Mouse (Mus musculus): ENCODE measurements around the gene Zfpl1. TPM values are rescaled to one million over a fixed set of nuclear protein-coding genes. Genes with fewer than 3 reads are reported as not detected.

Zfpl1 gene
- total RNA-seq, 2 experiments from 2014 or later: 18.5 to 20.1 TPM

DNA sequence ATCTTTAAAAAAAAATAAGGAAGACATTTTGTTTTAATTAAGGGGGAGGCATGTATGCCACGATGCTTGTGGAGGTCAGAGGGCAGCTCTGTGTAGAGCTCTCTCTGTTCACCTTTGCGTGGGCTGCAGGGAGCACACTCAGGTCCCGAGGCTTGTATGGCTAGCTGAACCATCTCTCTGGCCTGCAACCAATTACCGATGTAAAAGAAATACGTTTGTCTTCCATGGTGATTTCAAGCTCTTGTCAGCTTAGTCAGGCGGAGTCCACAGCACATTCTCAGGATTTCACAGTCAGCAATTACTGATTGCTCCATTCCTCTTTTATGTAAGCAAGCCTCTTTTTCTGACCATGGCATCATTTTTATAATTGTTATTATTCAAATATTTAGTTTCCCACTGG lies 16.4 kb upstream of the Zfpl1 start:
- DNase-seq: no peak

DNA sequence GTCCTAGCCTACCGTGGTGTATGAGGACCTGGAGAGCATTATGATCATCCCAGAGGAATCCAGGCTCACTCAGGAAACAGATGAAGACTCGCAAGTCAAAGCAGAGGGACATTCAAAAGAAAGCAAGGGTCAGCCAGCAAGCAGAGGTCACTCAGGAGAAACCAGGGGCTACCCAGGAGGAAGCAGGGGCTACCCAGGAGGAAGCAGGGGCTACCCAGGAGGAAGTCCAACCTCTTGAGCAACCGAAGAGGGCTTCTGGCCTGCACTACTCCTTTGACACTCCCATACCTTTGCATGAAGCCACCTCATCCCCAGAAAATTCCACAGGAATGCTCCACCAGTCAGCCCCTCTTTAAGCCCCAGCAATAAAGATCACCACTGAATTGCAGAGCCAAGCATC lies 13.1 kb upstream of the Zfpl1 start:
- DNase-seq: no peak

- no peak for DNase-seq
Measured at GRCm38 (mm10) chr19:6094119-6094518, 9.4 kb upstream of the Zfpl1 start, which contains the start of gene AC131692.1. Gene AC131692.1 (plus strand): TSS chr19:6094419.

- no peak for DNase-seq
Measured at GRCm38 (mm10) chr19:6088841-6089240, 4.1 kb upstream of the Zfpl1 start.

GRCm38 (mm10) chr19:6085417-6085879 lies 692 bp upstream of the Zfpl1 start:
- no peak for DNase-seq

DNA sequence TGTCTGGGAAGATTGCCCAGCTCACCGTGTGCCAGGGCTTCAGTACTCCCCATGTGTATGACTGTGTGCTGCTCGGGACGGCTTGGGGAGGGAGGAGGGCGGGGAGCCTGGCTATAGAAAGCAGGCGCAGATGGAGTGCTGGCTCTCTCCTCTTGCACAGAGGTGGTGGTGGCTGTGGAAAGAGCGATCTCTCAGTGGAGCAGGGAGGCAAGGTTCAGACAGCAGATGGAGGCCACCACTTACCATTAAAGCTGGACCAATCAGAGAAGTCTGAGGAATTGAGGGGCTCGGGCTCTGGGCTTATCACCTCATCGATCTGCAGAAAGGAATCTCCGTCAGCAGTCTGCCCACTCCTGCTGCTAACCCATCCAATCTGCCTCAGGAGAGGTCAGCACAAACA lies 2.6 kb downstream of the Zfpl1 start, which contains the start of gene Gm28374:
Gene Gm28374 (minus strand): TSS at position 101 of the 400 bp plus-strand sequence.
- DNase-seq: no peak

DNA sequence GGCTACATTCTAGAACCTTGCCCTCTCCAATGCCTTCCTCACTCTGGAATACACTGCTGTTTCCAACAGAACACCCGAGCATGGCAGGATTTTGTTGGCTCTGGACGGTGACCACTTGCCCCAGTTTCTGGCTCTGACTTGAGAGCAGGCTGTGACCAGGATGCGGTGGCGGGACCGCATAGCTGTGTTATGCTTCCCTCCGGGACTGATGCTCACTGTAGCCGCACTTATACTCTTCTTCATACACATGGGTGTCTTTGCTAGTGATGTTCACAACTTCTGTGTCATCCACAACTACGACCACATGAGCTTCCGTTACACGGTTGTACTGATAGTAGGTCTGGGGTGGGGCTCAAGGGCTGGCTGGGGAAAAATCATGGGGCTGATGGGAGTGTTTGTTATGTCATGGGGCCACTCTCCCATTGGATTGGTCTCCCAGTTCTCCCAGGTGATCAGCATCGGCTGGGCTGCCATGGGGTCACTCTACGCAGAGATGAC lies 4.7 kb downstream of the Zfpl1 start, which contains the start of gene Tmem262:
Gene Tmem262 (plus strand): TSS at position 51 of the 498 bp plus-strand sequence.
- no peak for DNase-seq

DNA sequence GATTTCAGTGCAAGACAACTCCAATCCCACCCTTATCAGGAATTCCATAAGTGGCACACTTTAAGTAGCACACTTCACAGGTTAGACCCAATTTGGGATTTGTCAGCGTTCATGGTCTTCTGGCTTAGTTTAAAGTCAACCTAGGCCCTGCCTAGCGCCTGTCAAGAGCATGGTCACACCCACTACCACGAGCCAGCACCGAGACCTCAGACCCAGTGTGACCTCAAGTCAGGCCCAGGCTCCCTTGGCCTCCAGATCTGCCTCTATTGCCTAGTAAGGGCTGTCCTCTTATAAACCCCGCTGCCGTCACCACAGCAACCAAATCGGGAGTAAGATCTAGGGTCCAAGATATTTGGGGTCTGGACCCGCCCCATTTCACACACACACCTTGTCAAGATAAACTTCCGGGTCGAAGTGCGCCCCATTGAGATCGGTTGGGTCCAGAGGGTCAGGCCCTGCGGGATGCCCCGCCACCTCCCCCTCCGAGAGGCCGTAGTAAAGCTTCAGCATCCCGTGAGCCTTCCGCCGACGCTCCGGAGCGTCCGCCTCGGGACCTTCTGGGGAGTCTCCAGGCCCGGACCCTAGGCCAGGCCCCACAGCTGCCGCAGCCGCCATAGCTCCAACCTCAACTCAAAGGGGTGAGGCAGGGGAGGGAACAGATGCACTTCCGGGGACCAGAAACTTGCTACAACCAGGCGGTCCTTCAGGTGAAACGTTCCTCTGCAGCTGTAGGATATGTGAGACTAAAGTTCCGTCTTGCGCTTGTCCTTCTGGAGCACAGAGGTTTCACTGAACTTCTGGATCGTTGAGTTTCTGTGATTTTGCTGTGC lies 8.0 kb downstream of the Zfpl1 start, which contains the start of gene Vps51:
Gene Vps51 (minus strand): TSS at position 668 of the 830 bp plus-strand sequence.
- peak; percentile 66 for DNase-seq

DNA sequence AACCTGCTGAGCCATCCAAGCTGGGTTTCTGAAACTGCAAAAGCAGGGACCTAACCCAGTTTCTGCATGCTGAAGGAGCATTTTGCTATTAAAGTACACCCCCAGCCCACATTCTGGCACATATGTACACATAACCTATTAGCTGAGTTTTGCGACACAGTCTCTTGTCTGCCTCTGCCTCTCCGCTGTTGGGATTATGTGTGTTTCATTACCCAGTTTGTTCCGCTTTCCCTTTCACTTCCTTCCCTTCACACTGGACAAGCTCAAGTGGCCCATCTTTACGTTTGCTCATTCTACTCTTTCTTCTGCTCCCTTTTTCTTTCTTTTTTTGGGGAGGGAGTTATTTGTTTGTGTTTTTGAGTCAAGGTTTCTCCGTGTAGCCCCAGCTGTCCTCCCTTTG lies 10.9 kb downstream of the Zfpl1 start:
- DNase-seq: no peak

GRCm38 (mm10) chr19:6071261-6071660 lies 13.5 kb downstream of the Zfpl1 start:
- DNase-seq: no peak

DNA sequence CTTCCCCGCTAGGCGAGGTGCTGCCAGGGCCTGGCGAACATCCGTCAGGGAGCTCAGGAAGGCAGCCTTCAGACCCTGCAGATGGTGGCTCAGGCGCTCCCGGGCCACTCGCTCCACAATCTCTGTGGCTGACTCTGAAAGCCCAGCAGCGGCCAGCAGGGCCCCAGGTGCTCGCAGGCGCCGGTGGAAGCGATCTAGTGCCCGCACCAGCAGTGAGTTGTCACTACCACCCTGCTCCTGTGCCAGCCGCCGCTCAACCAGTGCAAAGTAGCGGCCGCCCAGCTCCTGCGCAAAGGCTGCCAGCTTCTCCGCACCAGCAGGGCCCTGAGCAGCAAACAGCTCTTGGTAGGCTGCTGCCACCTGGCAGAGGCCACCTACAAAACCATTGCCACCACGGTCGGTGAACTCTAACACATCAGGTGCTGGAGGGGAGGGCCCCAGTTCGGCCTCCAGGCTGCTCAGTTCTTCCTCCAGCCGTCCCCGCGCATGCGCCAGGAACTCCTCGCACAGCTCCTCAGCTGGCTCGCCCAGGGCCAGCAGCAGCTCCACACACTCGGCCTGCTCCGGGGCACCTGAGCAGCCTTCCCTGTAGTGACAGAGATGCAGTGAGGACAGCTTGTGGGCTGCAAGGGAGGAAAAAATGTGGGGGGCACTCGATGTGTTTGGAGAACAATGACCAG lies 14.0 kb downstream of the Zfpl1 start:
- DNase-seq: no peak

DNA sequence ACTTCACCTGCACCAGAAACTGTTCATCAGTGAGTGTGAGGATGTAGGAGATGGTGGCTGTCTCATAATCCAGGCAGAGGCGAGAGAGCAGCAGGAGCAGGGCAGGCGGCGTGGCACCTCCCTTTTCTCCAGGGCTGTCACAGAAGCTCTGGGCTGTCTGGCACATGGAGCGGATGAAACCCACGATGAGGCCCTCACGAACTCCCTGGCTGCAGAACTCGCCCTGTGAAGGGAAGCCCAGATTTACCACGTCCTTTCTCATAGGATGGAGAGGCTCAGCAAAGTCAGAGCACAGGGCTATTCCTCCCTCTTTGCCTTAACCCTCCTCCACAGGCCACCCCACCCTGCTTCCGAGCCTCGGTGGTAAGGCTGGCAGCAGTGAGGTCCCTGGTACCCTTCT lies 14.9 kb downstream of the Zfpl1 start:
- no peak for DNase-seq

- no peak for DNase-seq
Measured at GRCm38 (mm10) chr19:6068951-6069350, 15.8 kb downstream of the Zfpl1 start.

GRCm38 (mm10) chr19:6067724-6068415 lies 16.9 kb downstream of the Zfpl1 start, which contains the start of gene Tm7sf2:
Gene Tm7sf2 (minus strand): TSS chr19:6068373.
- peak; percentile 85 for DNase-seq

- DNase-seq: peak; percentile 84
Measured at GRCm38 (mm10) chr19:6067011-6067723, 17.6 kb downstream of the Zfpl1 start.

GRCm38 (mm10) chr19:6066571-6066970 lies 18.2 kb downstream of the Zfpl1 start:
- DNase-seq: no peak

GRCm38 (mm10) chr19:6063081-6063480 lies 21.7 kb downstream of the Zfpl1 start:
- no peak for DNase-seq

- DNase-seq: no peak
Measured at GRCm38 (mm10) chr19:6062418-6062817, 22.3 kb downstream of the Zfpl1 start.

DNA sequence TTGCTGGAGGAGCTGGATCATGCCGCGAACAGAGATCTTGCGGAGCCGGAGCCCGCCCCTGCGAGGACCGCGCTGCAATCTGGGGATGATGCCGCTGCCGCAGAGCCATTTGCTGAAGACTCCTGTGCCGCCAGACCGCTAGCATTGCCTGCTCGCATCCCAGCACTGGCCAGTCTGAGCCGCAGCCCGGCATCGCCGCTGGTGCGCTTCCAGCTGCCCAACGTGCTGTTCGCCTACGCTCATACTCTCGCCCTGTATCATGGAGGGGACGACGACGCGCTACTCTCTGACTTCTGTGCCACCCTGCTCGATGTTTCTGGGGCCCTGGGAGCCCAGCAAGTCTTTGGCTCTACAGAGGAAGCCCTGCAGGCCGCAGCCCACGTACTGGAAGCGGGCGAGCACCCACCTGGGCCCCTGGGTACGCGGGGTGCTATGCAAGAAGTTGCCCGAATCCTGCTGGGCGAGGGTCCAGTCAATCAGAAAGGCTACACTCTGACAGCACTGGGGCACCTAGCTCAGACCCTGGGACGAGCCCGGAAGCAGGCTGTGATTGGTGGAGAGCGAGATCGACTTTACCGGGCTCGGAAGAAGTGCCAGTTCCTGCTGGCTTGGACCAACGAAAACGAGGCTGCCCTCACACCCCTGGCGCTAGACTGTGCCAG lies 23.0 kb downstream of the Zfpl1 start:
- DNase-seq: peak; percentile 29

- peak; percentile 88 for DNase-seq
Measured at GRCm38 (mm10) chr19:6061021-6061533, 23.7 kb downstream of the Zfpl1 start, which contains the start of gene Znhit2. Gene Znhit2 (plus strand): TSS chr19:6061192.

GRCm38 (mm10) chr19:6058966-6059365 lies 25.8 kb downstream of the Zfpl1 start:
- DNase-seq: no peak

Measured in gastrocnemius, postnatal 10 days (tissue).